Mouse (Mus musculus) layer of hippocampus, adult 2 months (tissue): ENCODE measurements around the gene Nicn1. TPM values are rescaled to one million over a fixed set of nuclear protein-coding genes. Genes with fewer than 3 reads are reported as not detected.
A peak's percentile ranks its signal among the peaks of the same experiment; 100 is the strongest.
"Not testable (repeated sequence)": the region's sequence is repeated elsewhere in the genome, so short reads cannot be mapped to it uniquely, and the experiment has no call there.

Experiments
- DNase-seq, 2 experiments: peaks; one replicate each; pipeline ENCODE4 v3.0.0; 2022; ENCODE audit warnings: low spot score in 2 of 2
- H3K27ac ChIP-seq: fragments of 200-600 bp; 2 replicates; pipeline ENCODE4 v1.8.1; 2022
- H3K4me3 ChIP-seq: fragments of 200-600 bp; 2 replicates; pipeline ENCODE4 v1.8.1; 2022; ENCODE audit warnings: mild to moderate bottlenecking
- CTCF ChIP-seq: fragments of 200-600 bp; conservative IDR thresholded peaks from 2 replicates; pipeline ENCODE4 v1.8.1; 2022; ENCODE audit warnings: antibody characterized with exemption, mild to moderate bottlenecking, moderate library complexity
- total RNA-seq, 2 experiments: library from RNA; stranded (reverse); gene quantifications; 2 replicates each; pipeline ENCODE4 v1.2.3; 2021

Nicn1 gene
- total RNA-seq, 2 experiments from 2014 or later, result 109 to 114 TPM

- DNase-seq, H3K4me3 ChIP-seq, H3K27ac ChIP-seq: not testable (repeated sequence)
- TF ChIP-seq CTCF, result peak; percentile 57
Observed at GRCm38 (mm10) chr9:108322054-108322453, 31.8 kb downstream of the Nicn1 start.

- no peak overlapping the region for H3K4me3 ChIP-seq
- DNase-seq, result no peak
- H3K27ac ChIP-seq, result no peak overlapping the region
- no peak for TF ChIP-seq CTCF
Observed at GRCm38 (mm10) chr9:108324784-108325183, 34.6 kb downstream of the Nicn1 start.

GRCm38 (mm10) chr9:108325811-108326210 is 35.6 kb downstream of the Nicn1 start:
- Histone ChIP-seq H3K27ac (no peak overlapping the region), H3K4me3 (no peak overlapping the region)
- DNase-seq, result no peak
- no peak for TF ChIP-seq CTCF

GRCm38 (mm10) chr9:108337848-108338550 is 47.8 kb downstream of the Nicn1 start:
- H3K4me3 ChIP-seq, result no peak overlapping the region
- no peak for DNase-seq
- no peak for TF ChIP-seq CTCF
- H3K27ac ChIP-seq, result peak overlapping the region; percentile 94

- no peak for DNase-seq
- Histone ChIP-seq H3K27ac (peak overlapping the region; percentile 94), H3K4me3 (peak overlapping the region; percentile 63)
- no peak for TF ChIP-seq CTCF
Observed at GRCm38 (mm10) chr9:108338551-108338885, 48.3 kb downstream of the Nicn1 start.

- peak; percentile 30; the same call in 1 of the 2 replicates for TF ChIP-seq CTCF
- H3K27ac ChIP-seq, result peak within 1 kb of the TSS; percentile 94
- H3K4me3 ChIP-seq, result peak within 1 kb of the TSS; percentile 63
- peak; percentile 73 to 86 for DNase-seq
Observed at GRCm38 (mm10) chr9:108338886-108339781, 48.9 kb downstream of the Nicn1 start, which contains the start of gene Gpx1. TSS of gene Gpx1 (plus strand) at chr9:108338903.

- Histone ChIP-seq H3K4me3 (peak overlapping the region; percentile 63), H3K27ac (peak overlapping the region; percentile 94)
- DNase-seq, result no peak
- TF ChIP-seq CTCF, result no peak
Observed at GRCm38 (mm10) chr9:108339886-108340257, 49.6 kb downstream of the Nicn1 start.

GRCm38 (mm10) chr9:108340258-108341138 is 50.3 kb downstream of the Nicn1 start:
- H3K4me3 ChIP-seq, result peak overlapping the region; percentile 63
- no peak for TF ChIP-seq CTCF
- DNase-seq, result peak in 1 of 2 experiments; percentile 10
- H3K27ac ChIP-seq, result peak overlapping the region; percentile 94

- DNase-seq, result no peak
Observed at GRCm38 (mm10) chr9:108341139-108341475, 50.9 kb downstream of the Nicn1 start.

GRCm38 (mm10) chr9:108341801-108342200 is 51.6 kb downstream of the Nicn1 start:
- Histone ChIP-seq H3K27ac (peak overlapping the region; percentile 77; the same call in 1 of the 2 replicates), H3K4me3 (no peak overlapping the region)
- TF ChIP-seq CTCF, result no peak
- no peak for DNase-seq

More at GRCm38 (mm10) chr9:108341139-108341475, 50.9 kb downstream of the Nicn1 start:
- Histone ChIP-seq H3K27ac (peak overlapping the region; percentile 94; the same call in 1 of the 2 replicates), H3K4me3 (no peak overlapping the region)
- no peak for TF ChIP-seq CTCF

GRCm38 (mm10) chr9:108342301-108342831 is 52.1 kb downstream of the Nicn1 start:
- TF ChIP-seq CTCF, result peak; percentile 29
- DNase-seq, result no peak
- no peak overlapping the region for H3K4me3 ChIP-seq
- peak overlapping the region; percentile 77 for H3K27ac ChIP-seq

GRCm38 (mm10) chr9:108343331-108343730 is 53.1 kb downstream of the Nicn1 start:
- no peak for TF ChIP-seq CTCF
- no peak overlapping the region for H3K4me3 ChIP-seq
- no peak overlapping the region for H3K27ac ChIP-seq
- DNase-seq, result no peak
